Mouse (Mus musculus) G1E (cell line): ENCODE measurements around the gene Pgf.

ENCODE experiments used
- CTCF ChIP-seq: IDR thresholded peaks from 2 replicates; pipeline ENCODE4 v1.5.1; 2012; ENCODE audit warnings: low read depth, low read length, inconsistent platforms, mixed read lengths
- GATA1 ChIP-seq: IDR thresholded peaks from 2 replicates; pipeline ENCODE4 v1.6.1; 2012; ENCODE audit warnings: borderline replicate concordance, low read length, inconsistent platforms, mixed read lengths
- POLR2AphosphoS5 ChIP-seq: IDR thresholded peaks from 2 replicates; pipeline ENCODE4 v1.6.1; 2012; ENCODE audit warnings: low read depth, low read length, inconsistent platforms; ENCODE audit not compliant: insufficient replicate concordance

- TF ChIP-seq CTCF (no peak), GATA1 (no peak), POLR2AphosphoS5 (no peak)
Observed at GRCm38 (mm10) chr12:85151002-85151774, 26.4 kb downstream of the Pgf start, which contains the start of gene Rps6kl1.
